Mouse (Mus musculus): ENCODE data around the gene Gm3727. TPM values are rescaled to one million over a fixed set of nuclear protein-coding genes. Genes with fewer than 3 reads are reported as not detected.
"Not testable (repeated sequence)": the region's sequence is repeated elsewhere in the genome, so short reads cannot be mapped to it uniquely, and the experiment has no call there.

Gene Gm3727
- polyA plus RNA-seq (2012) = not detected in 2 replicates

DNA sequence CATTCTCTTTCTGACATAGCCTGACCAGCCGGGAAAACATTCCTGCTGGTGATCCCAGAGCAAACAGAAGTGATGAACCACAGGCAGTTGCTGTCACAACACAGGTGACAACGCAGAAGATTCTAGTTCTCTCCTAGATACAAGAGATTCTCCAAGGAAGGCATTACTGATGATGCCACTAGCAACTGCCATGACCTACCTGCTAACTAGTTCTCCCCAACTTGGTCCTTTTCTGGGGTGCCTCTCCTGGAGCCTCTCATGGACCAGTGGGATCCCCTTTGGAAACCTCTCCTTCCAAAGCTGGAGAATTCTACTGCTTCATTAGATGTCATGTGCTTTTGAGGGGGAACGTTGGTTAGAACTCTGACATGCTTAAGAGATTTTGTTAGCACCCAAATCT lies at the start of gene Gm3727:
TSS of gene Gm3727 (minus strand) at position 101 of the 400 bp plus-strand sequence.
- not testable (repeated sequence) for H3K36me3 ChIP-seq (ENCODE audit: control insufficient read depth); H3K9me3 ChIP-seq (ENCODE audit: control insufficient read depth, low read length); H3K4me1 ChIP-seq (ENCODE audit: control insufficient read depth); H3K4me3 ChIP-seq (replicated peaks); H3K27me3 ChIP-seq (ENCODE audit: control insufficient read depth)

DNA sequence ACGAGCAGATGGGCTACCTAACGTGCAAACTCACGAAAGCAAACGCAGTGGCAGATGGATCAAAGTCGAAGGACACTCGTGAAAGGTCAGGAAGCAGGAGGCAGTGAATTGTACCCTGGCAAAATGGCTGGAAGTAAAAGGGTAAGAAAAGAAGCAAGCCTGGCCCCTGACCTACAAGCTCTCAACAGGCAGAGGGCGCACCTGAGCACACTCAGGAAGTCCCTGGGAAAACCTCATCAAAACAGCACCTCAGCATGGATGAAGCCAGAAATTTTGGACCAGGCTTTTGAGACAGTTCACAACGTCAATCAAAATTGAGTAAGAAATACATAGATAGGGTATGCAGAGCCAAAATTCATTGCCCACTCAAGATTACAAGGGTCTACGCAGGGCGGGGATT lies 21.0 kb downstream of the Gm3727 start:
- not testable (repeated sequence) for H3K36me3 ChIP-seq (ENCODE audit: control insufficient read depth); H3K4me3 ChIP-seq (replicated peaks); H3K27me3 ChIP-seq (ENCODE audit: control insufficient read depth); H3K9me3 ChIP-seq (ENCODE audit: control insufficient read depth, low read length); H3K4me1 ChIP-seq (ENCODE audit: control insufficient read depth)

Other genes starting within 250 kb of the Gm3727 start
- gene Gm10406, start 237.3 kb downstream of the Gm3727 start, polyA plus RNA-seq (2012) = 0.02 TPM in 1 of 2 replicates, not detected in the other
- gene Gm3685, start 219.7 kb downstream of the Gm3727 start, polyA plus RNA-seq (2012) = not detected in 2 replicates
- gene Gm3696, start 164.1 kb downstream of the Gm3727 start, polyA plus RNA-seq (2012) = not detected in 2 replicates
- gene Gm6676, start 139.3 kb downstream of the Gm3727 start, polyA plus RNA-seq (2012) = not detected in 2 replicates
- gene Gm3512, start 90.2 kb downstream of the Gm3727 start, polyA plus RNA-seq (2012) = not detected in 2 replicates
- gene Gm16434, start 70.2 kb downstream of the Gm3727 start, polyA plus RNA-seq (2012) = not detected in 2 replicates
- not detected in 2 replicates for gene Gm3739, start 50.3 kb upstream of the Gm3727 start, polyA plus RNA-seq (2012)
- gene Gm5797, start 67.7 kb upstream of the Gm3727 start, polyA plus RNA-seq (2012) = not detected in 2 replicates
- not detected in 2 replicates for gene Gm8374, start 100.4 kb upstream of the Gm3727 start, polyA plus RNA-seq (2012)
- gene Gm3755, start 186.2 kb upstream of the Gm3727 start, polyA plus RNA-seq (2012) = not detected in 2 replicates
- not detected in 2 replicates for gene Gm3752, start 219.0 kb upstream of the Gm3727 start, polyA plus RNA-seq (2012)